Mouse (Mus musculus) heart, adult 9 months (tissue): Measurements from ENCODE around the gene Zfp345.
"Not testable (repeated sequence)": the region's sequence is repeated elsewhere in the genome, so short reads cannot be mapped to it uniquely, and the experiment has no call there.

Source experiments
- DNase-seq, 2 experiments: peaks; one replicate each; pipeline ENCODE4 v3.0.0; 2022; ENCODE audit warnings: low spot score in 2 of 2

Zfp345 gene

GRCm38 (mm10) chr2:150484939-150485778 is at the start of gene Zfp345:
Gene Zfp345 (minus strand): TSS chr2:150485091.
- DNase-seq: peak in 1 of 2 experiments; percentile 4

- DNase-seq: no peak
Observed at GRCm38 (mm10) chr2:150525703-150526207, 40.9 kb upstream of the Zfp345 start.

DNA sequence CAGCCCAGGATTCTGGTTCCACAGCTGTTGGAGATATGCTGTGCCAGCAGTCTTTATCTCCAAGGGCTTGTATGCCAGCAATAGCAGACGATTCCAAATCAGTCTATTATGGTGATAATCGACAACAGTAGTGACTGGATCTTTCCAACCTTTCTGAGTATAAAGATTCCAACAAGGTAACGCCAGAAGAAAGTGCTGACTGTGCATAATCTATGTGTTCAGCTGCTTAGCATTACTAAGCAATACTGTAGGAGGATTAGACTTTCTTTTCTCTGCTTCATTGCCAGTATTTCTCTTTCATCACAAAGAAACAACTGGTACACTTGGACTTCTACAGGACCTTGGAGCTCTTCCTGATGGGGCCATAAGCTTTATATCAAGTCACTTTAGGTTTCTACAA is 27.9 kb upstream of the Zfp345 start:
- no peak for DNase-seq

- not testable (repeated sequence) for DNase-seq
Observed at GRCm38 (mm10) chr2:150500124-150500973, 15.5 kb upstream of the Zfp345 start.

GRCm38 (mm10) chr2:150493031-150493430 is 8.1 kb upstream of the Zfp345 start:
- no peak for DNase-seq

GRCm38 (mm10) chr2:150451180-150451919 is 33.5 kb downstream of the Zfp345 start, which contains the start of gene Zfp442:
Gene Zfp442 (minus strand): TSS chr2:150451486.
- peak; percentile 76 to 77 for DNase-seq

DNA sequence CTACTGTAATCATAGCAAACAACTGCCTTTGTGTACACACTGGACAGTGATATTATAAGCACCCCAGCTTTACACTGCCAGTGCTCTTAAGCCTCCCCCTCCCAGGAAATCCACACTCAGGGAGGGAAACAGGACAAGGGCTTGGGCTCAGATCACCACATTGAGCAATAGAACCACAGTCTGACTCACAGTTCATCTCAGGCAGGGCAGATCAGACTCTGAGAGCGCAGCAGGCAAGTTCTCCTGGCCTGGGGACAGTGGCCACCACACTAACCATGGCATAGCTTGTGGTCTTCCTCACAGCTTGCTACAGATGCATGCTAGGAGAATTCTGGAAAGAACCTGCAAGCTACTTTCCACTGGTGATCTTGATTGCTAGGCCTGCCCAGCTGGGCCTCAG is 45.8 kb downstream of the Zfp345 start:
- not testable (repeated sequence) for DNase-seq
